Mouse (Mus musculus): Measurements from ENCODE around the gene Pcgf3. TPM values are rescaled to one million over a fixed set of nuclear protein-coding genes. Genes with fewer than 3 reads are reported as not detected.

The Pcgf3 gene
- polyA plus RNA-seq, 1 experiment from 2014 or later, result 34.0 TPM

DNA sequence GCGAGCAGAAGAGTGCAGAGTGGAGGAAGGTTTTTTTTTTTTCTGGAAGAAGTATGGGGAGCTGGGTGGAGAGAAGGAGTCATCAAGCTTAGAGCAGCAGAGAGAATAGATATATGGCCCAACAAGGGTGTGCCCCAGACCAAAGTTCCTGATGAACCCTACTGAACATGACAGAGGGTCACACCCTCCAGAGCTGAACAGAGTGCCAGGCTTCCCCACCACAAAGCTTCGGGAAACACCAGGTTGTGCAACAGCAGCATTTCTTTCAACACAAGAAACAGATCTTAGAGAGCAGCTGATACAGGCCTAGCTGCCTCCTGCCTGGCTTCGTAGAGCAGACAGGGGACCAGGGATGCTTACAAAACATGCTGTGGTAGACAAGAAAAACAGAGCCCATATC is 14.1 kb upstream of the Pcgf3 start:
- no peak overlapping the region for H3K4me2 ChIP-seq (replicated peaks; ENCODE audit: low read depth, low read length)
- no peak for ATAC-seq (ENCODE audit: insufficient number of reproducible peaks, insufficient read depth, low FRiP score, low read depth)
- WGBS, result 79% methylated on average over 3 of the region's 3 CpGs

DNA sequence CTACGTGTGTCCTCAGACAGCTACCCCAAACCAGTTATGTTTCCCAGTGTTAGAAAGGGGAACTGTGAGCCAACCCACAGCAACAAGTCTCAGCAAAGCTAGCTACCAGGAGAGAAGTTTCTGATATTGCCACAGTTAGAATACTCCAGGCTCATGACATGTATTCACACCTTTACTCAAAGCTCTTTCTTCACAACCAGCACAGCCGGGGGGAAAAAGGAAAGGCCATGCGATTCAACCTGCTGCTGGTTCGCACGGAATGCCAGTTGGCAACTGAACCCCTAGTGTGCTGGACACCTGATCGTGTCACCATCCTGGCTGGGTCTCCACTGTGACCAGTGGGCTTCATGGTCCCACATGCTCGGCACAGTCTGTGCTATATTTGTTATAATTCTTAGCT is 13.2 kb upstream of the Pcgf3 start:
- 82% methylated on average over 7 of the region's 7 CpGs for WGBS
- Histone ChIP-seq H3K27me3 (ENCODE audit: control insufficient read depth, insufficient read depth, low read length) (no peaks in the 10 kb centered on the region), H3K9me3 (ENCODE audit: control insufficient read depth, low read depth, low read length) (no peaks in the 10 kb centered on the region), H3K36me3 (ENCODE audit: control insufficient read depth, insufficient read depth, low read length) (no peaks in the 10 kb centered on the region), H3K4me2 (replicated peaks; ENCODE audit: low read depth, low read length) (peak overlapping the region; percentile 52; the same call in 1 of the 2 replicates), H3K9ac (replicated peaks; ENCODE audit: low read depth, low read length) (no peak overlapping the region), H3K27ac (ENCODE audit: low read length) (no peak overlapping the region), H3K4me1 (ENCODE audit: control insufficient read depth, insufficient read depth, low read length) (0 out of 2 replicates have a peak, but pooled peaks cover 3% of the 10 kb centered on the region), H3K4me3 (ENCODE audit: low read depth, low read length) (no peak overlapping the region)
- ATAC-seq (ENCODE audit: insufficient number of reproducible peaks, insufficient read depth, low FRiP score, low read depth), result no peak

More for the DNA sequence above, 14.1 kb upstream of the Pcgf3 start:
- Histone ChIP-seq H3K9ac (replicated peaks; ENCODE audit: low read depth, low read length) (no peak overlapping the region), H3K36me3 (ENCODE audit: control insufficient read depth, insufficient read depth, low read length) (no peaks in the 10 kb centered on the region), H3K9me3 (ENCODE audit: control insufficient read depth, low read depth, low read length) (no peaks in the 10 kb centered on the region), H3K27me3 (ENCODE audit: control insufficient read depth, insufficient read depth, low read length) (no peaks in the 10 kb centered on the region), H3K27ac (ENCODE audit: low read length) (no peak overlapping the region), H3K4me1 (ENCODE audit: control insufficient read depth, insufficient read depth, low read length) (0 out of 2 replicates have a peak, but pooled peaks cover 3% of the 10 kb centered on the region), H3K4me3 (ENCODE audit: low read depth, low read length) (no peak overlapping the region)

DNA sequence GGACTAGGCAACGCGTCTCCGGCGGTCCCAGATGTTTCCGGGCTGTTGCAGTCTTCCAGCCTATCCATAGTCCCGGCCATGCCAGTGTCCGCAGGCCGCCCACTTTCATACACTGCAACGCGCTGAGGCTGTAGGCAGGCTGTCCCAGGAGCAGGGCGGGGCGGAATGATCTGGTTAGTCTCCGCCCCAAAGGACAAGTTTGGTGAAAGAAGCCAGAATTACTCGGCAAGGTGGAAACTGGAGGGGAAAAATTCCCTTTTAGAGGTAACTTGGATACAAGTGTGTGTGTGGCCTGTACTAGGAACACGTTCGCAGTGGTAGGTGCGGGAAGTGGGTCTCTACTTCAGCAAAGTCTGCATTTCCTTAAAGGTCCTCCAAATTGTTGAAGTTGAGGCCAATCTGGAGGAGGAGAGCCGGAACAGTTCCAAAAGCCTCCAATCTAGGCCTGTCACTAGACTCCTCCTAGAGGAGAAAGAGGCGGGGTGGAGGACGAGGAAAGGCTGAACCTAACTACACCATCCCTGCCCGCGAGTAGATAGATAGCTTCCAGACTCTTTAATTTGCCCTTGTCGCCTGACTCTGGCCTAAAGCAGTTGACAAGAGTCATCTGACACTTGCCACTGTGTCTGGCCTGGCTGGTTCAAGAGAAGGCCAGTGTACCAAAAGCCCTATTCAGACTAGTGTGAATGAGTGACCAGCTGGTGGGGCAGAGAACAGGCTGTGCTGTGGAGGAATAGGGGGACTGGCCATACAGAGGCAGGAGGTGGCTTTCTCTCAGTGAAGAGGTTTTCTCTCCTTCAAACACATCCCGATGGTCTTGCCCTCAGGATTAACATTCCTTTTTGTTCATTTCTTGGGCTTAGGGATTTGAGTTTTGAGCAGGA is 12.0 kb upstream of the Pcgf3 start, which contains the start of gene Mfsd7a:
Gene Mfsd7a, minus strand, starts transcription at position 107 of the 884 bp plus-strand sequence.
- no peak within 1 kb of the TSS for H3K27ac ChIP-seq (ENCODE audit: low read length)
- WGBS, result 11% methylated on average over 24 of the region's 24 CpGs

DNA sequence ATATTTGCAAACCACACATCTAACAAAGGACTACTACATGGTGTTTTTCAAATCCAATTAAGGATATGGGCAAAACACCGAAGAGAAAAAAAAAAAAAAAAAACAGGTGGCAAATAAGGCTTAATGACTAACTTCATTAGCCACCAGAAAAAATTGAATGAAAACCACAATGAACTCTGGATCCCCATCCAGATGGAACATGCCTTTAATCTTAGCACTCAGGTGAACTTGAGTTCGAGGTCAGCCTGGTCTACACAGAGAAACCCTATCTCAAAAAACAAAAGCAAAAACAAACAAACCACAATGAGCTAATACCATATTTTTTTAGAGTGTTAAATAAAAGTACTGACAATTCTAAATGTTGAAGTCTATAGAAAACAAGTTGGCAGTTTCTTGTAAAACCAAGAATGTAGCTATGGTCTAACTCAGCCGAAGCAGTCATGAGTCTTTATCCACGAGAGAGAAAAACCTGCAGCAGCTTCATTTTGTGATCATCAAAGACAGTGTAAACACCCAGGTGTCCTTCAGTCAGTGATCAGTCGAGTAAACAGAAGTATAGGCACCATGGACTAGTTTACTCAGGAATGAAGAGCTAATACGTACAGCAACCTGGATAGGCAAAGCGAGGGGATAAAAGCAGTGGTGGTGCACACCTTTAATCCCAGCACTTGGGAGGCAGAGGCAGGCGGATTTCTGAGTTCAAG is 10.0 kb upstream of the Pcgf3 start:
- Histone ChIP-seq H3K4me3 (ENCODE audit: low read depth, low read length) (no peak overlapping the region), H3K27me3 (ENCODE audit: control insufficient read depth, insufficient read depth, low read length) (no peaks in the 10 kb centered on the region), H3K9ac (replicated peaks; ENCODE audit: low read depth, low read length) (no peak overlapping the region), H3K27ac (ENCODE audit: low read length) (no peak overlapping the region), H3K4me1 (ENCODE audit: control insufficient read depth, insufficient read depth, low read length) (0 out of 2 replicates have a peak, but pooled peaks cover 3% of the 10 kb centered on the region), H3K36me3 (ENCODE audit: control insufficient read depth, insufficient read depth, low read length) (no peaks in the 10 kb centered on the region), H3K4me2 (replicated peaks; ENCODE audit: low read depth, low read length) (no peak overlapping the region), H3K9me3 (ENCODE audit: control insufficient read depth, low read depth, low read length) (no peaks in the 10 kb centered on the region)
- ATAC-seq (ENCODE audit: insufficient number of reproducible peaks, insufficient read depth, low FRiP score, low read depth), result no peak
- WGBS, result 72% methylated on average over 8 of the region's 8 CpGs

More for the DNA sequence above, 12.0 kb upstream of the Pcgf3 start, which contains the start of gene Mfsd7a:
- H3K9me3 ChIP-seq (ENCODE audit: control insufficient read depth, low read depth, low read length), result no peaks in the 10 kb centered on the region
- ATAC-seq (ENCODE audit: insufficient number of reproducible peaks, insufficient read depth, low FRiP score, low read depth), result peak; percentile 92
- H3K36me3 ChIP-seq (ENCODE audit: control insufficient read depth, insufficient read depth, low read length), result no peaks in the 10 kb centered on the region
- H3K9ac ChIP-seq (replicated peaks; ENCODE audit: low read depth, low read length), result no peak within 1 kb of the TSS
- H3K4me2 ChIP-seq (replicated peaks; ENCODE audit: low read depth, low read length), result peak within 1 kb of the TSS; percentile 52
- 0 out of 2 replicates have a peak, but pooled peaks cover 3% of the 10 kb centered on the region for H3K4me1 ChIP-seq (ENCODE audit: control insufficient read depth, insufficient read depth, low read length)
- no peaks in the 10 kb centered on the region for H3K27me3 ChIP-seq (ENCODE audit: control insufficient read depth, insufficient read depth, low read length)
- H3K4me3 ChIP-seq (ENCODE audit: low read depth, low read length), result peak within 1 kb of the TSS; percentile 24

DNA sequence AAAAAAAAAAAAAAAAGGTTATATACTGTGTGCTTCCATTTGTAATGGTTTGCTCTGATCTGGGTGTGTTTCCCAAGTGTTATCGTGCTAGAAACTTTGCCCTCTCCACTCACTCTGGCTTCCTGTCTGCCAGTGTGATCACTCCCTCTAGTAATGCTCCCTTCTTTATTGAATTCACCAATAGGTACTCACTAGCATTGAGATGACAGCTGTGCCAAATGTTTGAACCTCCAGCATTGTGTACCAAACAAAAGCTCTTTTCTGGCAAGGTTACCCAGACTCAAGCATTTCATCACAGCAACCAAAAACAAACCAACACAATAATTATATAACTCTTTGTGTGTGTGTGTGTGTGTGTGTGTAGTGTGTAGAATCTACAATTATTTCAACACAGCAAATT is 9.4 kb upstream of the Pcgf3 start:
- ATAC-seq (ENCODE audit: insufficient number of reproducible peaks, insufficient read depth, low FRiP score, low read depth), result no peak
- Histone ChIP-seq H3K36me3 (ENCODE audit: control insufficient read depth, insufficient read depth, low read length) (no peaks in the 10 kb centered on the region), H3K4me2 (replicated peaks; ENCODE audit: low read depth, low read length) (no peak overlapping the region), H3K9me3 (ENCODE audit: control insufficient read depth, low read depth, low read length) (no peaks in the 10 kb centered on the region), H3K4me1 (ENCODE audit: control insufficient read depth, insufficient read depth, low read length) (0 out of 2 replicates have a peak, but pooled peaks cover 3% of the 10 kb centered on the region), H3K27ac (ENCODE audit: low read length) (no peak overlapping the region), H3K9ac (replicated peaks; ENCODE audit: low read depth, low read length) (no peak overlapping the region), H3K27me3 (ENCODE audit: control insufficient read depth, insufficient read depth, low read length) (no peaks in the 10 kb centered on the region), H3K4me3 (ENCODE audit: low read depth, low read length) (no peak overlapping the region)
- WGBS, result 88% methylated on average over 1 of the region's 1 CpGs

DNA sequence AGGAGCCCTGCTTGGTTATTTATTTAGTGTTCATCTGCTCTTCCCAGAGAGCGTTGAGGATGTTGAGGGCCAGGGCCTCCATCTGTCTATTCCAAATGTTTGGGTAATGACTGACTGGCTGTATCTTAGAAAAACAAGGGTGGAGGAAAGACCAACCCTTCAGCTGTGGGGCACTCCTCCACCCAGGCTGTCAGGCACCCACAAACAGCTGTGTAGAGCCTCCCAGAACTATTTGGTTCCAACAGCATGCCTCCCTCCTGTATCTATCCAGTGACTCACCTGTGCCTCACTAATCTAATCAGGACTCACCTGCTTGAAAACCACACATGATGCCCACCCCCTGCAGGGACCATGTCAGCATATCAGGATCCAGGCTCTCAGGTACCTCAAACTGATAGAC is 8.6 kb upstream of the Pcgf3 start:
- ATAC-seq (ENCODE audit: insufficient number of reproducible peaks, insufficient read depth, low FRiP score, low read depth), result no peak
- Histone ChIP-seq H3K36me3 (ENCODE audit: control insufficient read depth, insufficient read depth, low read length) (no peaks in the 10 kb centered on the region), H3K4me2 (replicated peaks; ENCODE audit: low read depth, low read length) (no peak overlapping the region), H3K4me1 (ENCODE audit: control insufficient read depth, insufficient read depth, low read length) (0 out of 2 replicates have a peak, but pooled peaks cover 3% of the 10 kb centered on the region), H3K9me3 (ENCODE audit: control insufficient read depth, low read depth, low read length) (no peaks in the 10 kb centered on the region), H3K9ac (replicated peaks; ENCODE audit: low read depth, low read length) (no peak overlapping the region), H3K27me3 (ENCODE audit: control insufficient read depth, insufficient read depth, low read length) (no peaks in the 10 kb centered on the region), H3K27ac (ENCODE audit: low read length) (no peak overlapping the region), H3K4me3 (ENCODE audit: low read depth, low read length) (no peak overlapping the region)
- WGBS, result 76% methylated on average over 1 of the region's 1 CpGs

DNA sequence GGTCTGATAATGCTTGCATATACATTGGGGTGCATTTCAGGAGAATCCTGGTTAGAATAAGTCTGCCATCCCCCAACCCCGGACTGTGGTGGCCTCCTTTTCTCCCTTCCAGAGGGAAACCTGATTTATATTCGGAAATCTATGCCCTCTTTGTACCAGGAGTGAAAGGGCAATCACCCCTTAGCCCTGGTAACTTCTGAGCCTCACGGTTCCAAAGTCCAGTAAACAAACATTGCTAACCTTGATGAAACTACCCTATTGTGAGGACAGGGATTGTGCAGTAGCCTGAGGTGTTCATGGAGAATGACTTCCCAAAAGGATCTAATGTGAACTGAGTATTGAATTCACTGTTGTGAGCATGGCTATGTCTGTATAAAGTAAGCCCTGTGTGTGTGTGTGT is 6.9 kb upstream of the Pcgf3 start:
- Histone ChIP-seq H3K4me3 (ENCODE audit: low read depth, low read length) (no peak overlapping the region), H3K9me3 (ENCODE audit: control insufficient read depth, low read depth, low read length) (no peaks in the 10 kb centered on the region), H3K27me3 (ENCODE audit: control insufficient read depth, insufficient read depth, low read length) (no peaks in the 10 kb centered on the region), H3K9ac (replicated peaks; ENCODE audit: low read depth, low read length) (no peak overlapping the region), H3K4me1 (ENCODE audit: control insufficient read depth, insufficient read depth, low read length) (0 out of 2 replicates have a peak, but pooled peaks cover 3% of the 10 kb centered on the region), H3K4me2 (replicated peaks; ENCODE audit: low read depth, low read length) (no peak overlapping the region), H3K36me3 (ENCODE audit: control insufficient read depth, insufficient read depth, low read length) (no peaks in the 10 kb centered on the region), H3K27ac (ENCODE audit: low read length) (no peak overlapping the region)
- no peak for ATAC-seq (ENCODE audit: insufficient number of reproducible peaks, insufficient read depth, low FRiP score, low read depth)
- WGBS, result 42% methylated on average over 3 of the region's 3 CpGs

DNA sequence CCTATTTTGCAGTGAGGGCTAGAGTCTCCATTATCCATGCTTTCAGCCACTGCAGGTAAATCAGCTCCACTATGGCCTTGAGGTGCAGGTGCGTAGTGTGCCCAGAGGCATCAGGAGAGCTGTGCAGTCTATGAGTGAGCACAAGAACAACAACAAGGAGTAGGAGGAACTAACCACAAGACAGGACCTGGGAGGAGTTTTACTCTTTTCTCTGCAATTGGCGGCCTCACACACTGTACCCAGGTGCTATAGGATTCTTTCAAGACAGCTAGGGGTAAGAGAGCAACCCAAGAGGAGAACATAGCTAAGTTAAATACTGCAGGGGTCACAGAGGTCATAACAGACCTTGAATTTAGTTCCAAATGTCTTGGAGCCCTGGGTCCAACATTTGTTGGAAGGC is 2.3 kb upstream of the Pcgf3 start:
- Histone ChIP-seq H3K4me2 (replicated peaks; ENCODE audit: low read depth, low read length) (no peak overlapping the region), H3K27me3 (ENCODE audit: control insufficient read depth, insufficient read depth, low read length) (no peaks in the 10 kb centered on the region), H3K4me3 (ENCODE audit: low read depth, low read length) (no peak overlapping the region), H3K27ac (ENCODE audit: low read length) (no peak overlapping the region), H3K9ac (replicated peaks; ENCODE audit: low read depth, low read length) (no peak overlapping the region), H3K9me3 (ENCODE audit: control insufficient read depth, low read depth, low read length) (no peaks in the 10 kb centered on the region), H3K4me1 (ENCODE audit: control insufficient read depth, insufficient read depth, low read length) (peaks cover 13% of the 10 kb centered on the region), H3K36me3 (ENCODE audit: control insufficient read depth, insufficient read depth, low read length) (no peaks in the 10 kb centered on the region)
- ATAC-seq (ENCODE audit: insufficient number of reproducible peaks, insufficient read depth, low FRiP score, low read depth), result no peak
- WGBS, result 87% methylated on average over 2 of the region's 2 CpGs
